Mouse (Mus musculus) limb, embryonic 14.5 days (tissue): ENCODE measurements around the gene Pet117. TPM values are rescaled to one million over a fixed set of nuclear protein-coding genes. Genes with fewer than 3 reads are reported as not detected.
A peak's percentile ranks its signal among the peaks of the same experiment; 100 is the strongest.

Experiments used
- ATAC-seq: fragments of 200-750 bp; cut with Nextera tagmentation; 2 replicates; pipeline ENCODE4 v1.8.0; 2017; ENCODE audit warnings: low read depth, moderate number of reproducible peaks, moderate TSS enrichment; ENCODE audit not compliant: low FRiP score
- DNase-seq: peaks from one replicate; pipeline ENCODE4 v3.0.0-alpha.2; 2015; ENCODE audit warnings: low spot score
- H3K27ac ChIP-seq: fragments of 300-500 bp; sonication (generic); replicated peaks from 2 replicates; pipeline ENCODE4 v1.5.1; 2014; ENCODE audit warnings: low read depth, mild to moderate bottlenecking, low read length, moderate library complexity, mixed read lengths
- H3K27me3 ChIP-seq: fragments of 300-500 bp; sonication (generic); 2 replicates; pipeline ENCODE4 v1.6.1; 2014; ENCODE audit warnings: low read length, mixed read lengths; ENCODE audit not compliant: control insufficient read depth, insufficient read depth
- H3K36me3 ChIP-seq: fragments of 300-500 bp; sonication (generic); 2 replicates; pipeline ENCODE4 v1.6.1; 2014; ENCODE audit warnings: mild to moderate bottlenecking, low read length, moderate library complexity, mixed read lengths; ENCODE audit not compliant: control insufficient read depth, insufficient read depth
- H3K4me1 ChIP-seq: fragments of 300-500 bp; sonication (generic); 2 replicates; pipeline ENCODE4 v1.6.1; 2014; ENCODE audit warnings: antibody characterized with exemption, low read length, mixed read lengths; ENCODE audit not compliant: control insufficient read depth, insufficient read depth
- H3K4me2 ChIP-seq: fragments of 300-500 bp; sonication (generic); replicated peaks from 2 replicates; pipeline ENCODE4 v1.6.1; 2014; ENCODE audit warnings: low read depth, mild to moderate bottlenecking, low read length, moderate library complexity; ENCODE audit not compliant: severe bottlenecking
- H3K4me3 ChIP-seq: fragments of 300-500 bp; sonication (generic); replicated peaks from 2 replicates; pipeline ENCODE4 v1.5.1; 2014; ENCODE audit warnings: low read length
- H3K9ac ChIP-seq: fragments of 300-500 bp; sonication (generic); 2 replicates; pipeline ENCODE4 v1.6.1; 2014; ENCODE audit warnings: mild to moderate bottlenecking, low read depth, low read length, moderate library complexity; ENCODE audit not compliant: severe bottlenecking
- H3K9me3 ChIP-seq: fragments of 300-500 bp; sonication (generic); 2 replicates; pipeline ENCODE4 v1.6.1; 2016; ENCODE audit warnings: low read length; ENCODE audit not compliant: control insufficient read depth
- POLR2A ChIP-seq: fragments of 200-500 bp; IDR thresholded peaks from 2 replicates; pipeline ENCODE4 v1.8.0; 2012; ENCODE audit warnings: inconsistent platforms, mild to moderate bottlenecking, moderate library complexity, borderline replicate concordance; ENCODE audit not compliant: insufficient read depth, insufficient read length; ENCODE audit errors: extremely low read depth
- WGBS: fragments of 180-500 bp; shearing (Covaris S2); extraction: QIAGEN DNeasy Blood & Tissue Kit; methylation state at CpG from one replicate; pipeline ENCODE4 v1.1.7; 2014; 5-methylcytosine and 5-hydroxymethylcytosine counted together
- polyA plus RNA-seq, 2 experiments: library from polyadenylated mRNA; depleted of rRNA in 1 of 2; stranded (reverse) in 1 of 2; unstranded in 1 of 2; fragments of >200 nt; fragmentation: Nextera tagmentation in 1 of 2; extraction: Ambion mirVana in 1 of 2; gene quantifications; 2 replicates each; pipeline versions ENCODE4 v1.2.1 to v1.2.3; 2012 to 2014

Gene Pet117
- polyA plus RNA-seq, 2 experiments, result not detected

DNA sequence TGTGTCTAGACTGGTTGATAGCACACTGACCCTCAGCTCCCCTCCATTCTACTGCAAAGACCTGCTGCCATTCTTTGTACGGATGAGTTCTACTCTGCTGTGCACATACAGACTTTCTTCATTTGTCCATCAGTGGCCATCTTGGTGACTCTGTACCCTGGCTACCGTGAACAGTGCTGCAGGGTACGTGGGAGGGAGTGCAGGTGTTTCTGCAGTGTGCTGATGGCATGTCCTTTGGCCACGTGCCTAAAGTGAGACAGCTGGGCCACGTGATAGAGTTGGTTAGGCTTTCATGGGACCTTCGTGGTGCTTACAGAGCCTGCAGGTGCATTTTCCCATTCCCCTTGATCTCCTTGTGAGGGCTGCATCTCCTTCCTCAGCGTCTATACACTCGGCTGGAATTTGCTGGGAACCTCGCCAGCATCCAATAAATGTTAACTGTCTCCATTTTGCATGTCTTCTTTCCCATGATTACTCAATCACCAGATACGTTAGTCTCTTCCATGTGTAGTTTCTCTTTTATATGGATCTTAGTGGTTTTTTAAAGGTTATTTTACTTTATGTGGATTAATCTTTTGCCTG lies 53.4 kb downstream of the Pet117 start:
- Histone ChIP-seq H3K4me2 (no peak overlapping the region), H3K36me3 (no peaks in the 10 kb centered on the region), H3K4me1 (peaks cover 4% of the 10 kb centered on the region; the same call in 1 of the 2 replicates), H3K4me3 (no peak overlapping the region), H3K9me3 (no peaks in the 10 kb centered on the region), H3K27me3 (no peaks in the 10 kb centered on the region), H3K27ac (no peak overlapping the region), H3K9ac (no peak overlapping the region)
- WGBS, result 58% methylated on average over 10 of the region's 10 CpGs
- TF ChIP-seq POLR2A, result no peak
- DNase-seq, result peak; percentile 52
- ATAC-seq, result no peak

Other genes starting within 250 kb of the Pet117 start
- 10.2 and 11.4 TPM in 2 replicates for gene Mgme1, start 98.3 kb upstream of the Pet117 start, polyA plus RNA-seq (2012; rRNA removed)
- 15.2 and 17.2 TPM in 2 replicates for gene Mgme1, start 98.3 kb upstream of the Pet117 start, polyA plus RNA-seq (2014; fragmentation: Nextera tagmentation; extraction: Ambion mirVana)
- gene Snx5, start 98.1 kb upstream of the Pet117 start, polyA plus RNA-seq (2012; rRNA removed), result 133 and 153 TPM in 2 replicates
- gene Snx5, start 98.1 kb upstream of the Pet117 start, polyA plus RNA-seq (2014; fragmentation: Nextera tagmentation; extraction: Ambion mirVana), result 129 and 130 TPM in 2 replicates
- gene Ovol2, start 36.9 kb upstream of the Pet117 start, polyA plus RNA-seq (2012; rRNA removed), result 2.7 and 2.9 TPM in 2 replicates
- gene Ovol2, start 36.9 kb upstream of the Pet117 start, polyA plus RNA-seq (2014; fragmentation: Nextera tagmentation; extraction: Ambion mirVana), result 1.4 and 1.8 TPM in 2 replicates
- gene Kat14, start within 50 bp of the Pet117 start, polyA plus RNA-seq (2012; rRNA removed), result 38.8 and 41.5 TPM in 2 replicates
- gene Kat14, start within 50 bp of the Pet117 start, polyA plus RNA-seq (2014; fragmentation: Nextera tagmentation; extraction: Ambion mirVana), result 40.9 and 41.9 TPM in 2 replicates
- 1.5 and 1.6 TPM in 2 replicates for gene Dzank1, start 158.4 kb downstream of the Pet117 start, polyA plus RNA-seq (2012; rRNA removed)
- gene Dzank1, start 158.4 kb downstream of the Pet117 start, polyA plus RNA-seq (2014; fragmentation: Nextera tagmentation; extraction: Ambion mirVana), result 1.7 and 2.8 TPM in 2 replicates
- 19.4 and 20.5 TPM in 2 replicates for gene Polr3f, start 158.7 kb downstream of the Pet117 start, polyA plus RNA-seq (2012; rRNA removed)
- 24.9 and 26.6 TPM in 2 replicates for gene Polr3f, start 158.7 kb downstream of the Pet117 start, polyA plus RNA-seq (2014; fragmentation: Nextera tagmentation; extraction: Ambion mirVana)
- gene Rbbp9, start 181.9 kb downstream of the Pet117 start, polyA plus RNA-seq (2012; rRNA removed), result 32.1 and 37.4 TPM in 2 replicates
- 67.6 and 68.4 TPM in 2 replicates for gene Rbbp9, start 181.9 kb downstream of the Pet117 start, polyA plus RNA-seq (2014; fragmentation: Nextera tagmentation; extraction: Ambion mirVana)
- gene Sec23b, start 187.2 kb downstream of the Pet117 start, polyA plus RNA-seq (2012; rRNA removed), result 72.8 and 80.1 TPM in 2 replicates
- 76.2 and 77.5 TPM in 2 replicates for gene Sec23b, start 187.2 kb downstream of the Pet117 start, polyA plus RNA-seq (2014; fragmentation: Nextera tagmentation; extraction: Ambion mirVana)
- 18.0 and 35.7 TPM in 2 replicates for gene Smim26, start 225.1 kb downstream of the Pet117 start, polyA plus RNA-seq (2012; rRNA removed)
- 41.8 and 44.4 TPM in 2 replicates for gene Smim26, start 225.1 kb downstream of the Pet117 start, polyA plus RNA-seq (2014; fragmentation: Nextera tagmentation; extraction: Ambion mirVana)
- 17.2 and 19.1 TPM in 2 replicates for gene Dtd1, start 230.9 kb downstream of the Pet117 start, polyA plus RNA-seq (2012; rRNA removed)
- gene Dtd1, start 230.9 kb downstream of the Pet117 start, polyA plus RNA-seq (2014; fragmentation: Nextera tagmentation; extraction: Ambion mirVana), result 39.8 and 42.1 TPM in 2 replicates